Mouse (Mus musculus) retina, adult 2 months (tissue): ENCODE data around the gene Cemip.

Experiments
- DNase-seq: peaks from one replicate; pipeline ENCODE4 v3.0.0-alpha.2; 2012; ENCODE audit warnings: low read depth, low spot score

Cemip gene

GRCm38 (mm10) chr7:84096501-84096900 lies 10.2 kb upstream of the Cemip start:
- no peak for DNase-seq

DNA sequence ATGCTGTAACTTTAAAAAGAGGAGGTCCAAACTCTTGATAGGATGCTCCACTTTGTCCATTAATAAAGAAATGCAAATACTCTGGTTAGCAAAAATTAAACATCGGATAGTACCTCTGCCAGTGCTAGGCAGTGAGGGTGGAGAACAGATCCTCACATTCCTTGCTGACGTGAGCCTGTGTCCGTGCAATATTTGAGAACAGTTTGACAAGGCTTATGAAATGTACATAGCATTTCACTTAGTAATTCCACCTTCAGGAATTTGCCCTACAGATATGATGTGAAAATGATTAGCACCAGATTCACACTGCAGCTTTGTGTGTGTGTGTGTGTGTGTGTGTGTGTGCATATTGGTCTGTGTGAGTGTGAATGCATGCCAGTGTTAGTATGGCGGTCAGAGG lies 4.5 kb upstream of the Cemip start:
- no peak for DNase-seq

- no peak for DNase-seq
These were observed 3.5 kb upstream of the Cemip start for GRCm38 (mm10) chr7:84089777-84090176.

- DNase-seq = no peak
These were observed 2.7 kb upstream of the Cemip start for GRCm38 (mm10) chr7:84088971-84089370.

DNA sequence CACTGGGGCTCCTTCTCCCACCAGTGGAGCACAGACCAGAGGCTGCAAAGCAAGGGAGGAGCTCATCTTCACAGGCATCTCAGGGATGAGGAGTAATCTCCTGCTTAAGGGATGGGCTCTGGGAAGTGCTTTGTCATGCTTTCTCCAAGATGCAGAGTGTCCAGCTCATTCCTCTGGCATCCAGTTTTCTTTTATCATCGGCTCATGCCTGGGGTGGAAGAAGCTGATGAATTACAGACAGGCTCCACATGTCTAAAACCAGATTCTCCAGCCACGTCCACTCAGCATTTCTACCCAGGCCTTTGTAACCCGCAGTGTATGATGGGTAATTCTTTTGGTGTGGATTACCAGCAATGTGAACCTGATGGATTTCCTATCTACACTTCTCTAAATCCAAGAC lies 1.9 kb upstream of the Cemip start:
- no peak for DNase-seq

GRCm38 (mm10) chr7:84085049-84085945 lies 1.0 kb downstream of the Cemip start:
- no peak for DNase-seq

DNA sequence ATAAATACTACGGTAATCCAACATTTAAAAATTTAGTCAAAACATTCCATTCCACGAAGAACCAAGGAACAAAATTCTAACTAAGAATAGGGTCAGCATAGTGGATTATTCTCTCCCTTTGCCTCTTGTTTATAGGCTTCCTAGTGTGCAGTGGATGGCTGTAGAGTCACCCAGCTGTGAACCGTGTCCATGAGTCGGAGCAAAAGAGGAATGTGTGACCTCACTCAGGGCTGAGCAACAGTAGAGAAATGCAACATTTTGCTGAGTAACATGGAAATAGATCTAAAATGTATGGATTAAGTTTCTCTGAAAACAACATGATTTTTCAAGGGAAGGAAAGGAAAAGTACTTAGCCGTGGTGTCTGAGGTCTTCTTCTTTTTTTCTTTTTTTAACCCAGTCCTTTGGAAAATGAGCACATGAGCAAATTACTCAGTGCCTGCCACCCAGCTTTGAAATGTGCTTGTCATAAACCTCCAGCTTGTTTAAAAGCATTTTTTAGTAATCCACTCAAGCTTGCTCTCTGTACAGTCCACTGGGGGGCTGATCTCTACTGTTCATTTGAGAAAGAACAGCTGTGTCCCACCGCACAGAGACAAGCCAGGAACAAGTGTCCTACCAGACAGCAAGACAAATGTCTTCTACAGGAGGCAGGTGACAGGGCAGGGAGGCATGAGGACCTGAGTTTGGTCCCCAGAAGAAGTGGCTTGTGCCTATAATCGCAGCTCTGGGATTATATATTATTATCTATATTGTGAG lies 8.9 kb downstream of the Cemip start:
- no peak for DNase-seq

GRCm38 (mm10) chr7:84074266-84074665 lies 12.0 kb downstream of the Cemip start:
- no peak for DNase-seq

- no peak for DNase-seq
These were observed 12.4 kb downstream of the Cemip start for GRCm38 (mm10) chr7:84073856-84074255.

GRCm38 (mm10) chr7:84068931-84069330 lies 17.4 kb downstream of the Cemip start:
- DNase-seq = no peak

DNA sequence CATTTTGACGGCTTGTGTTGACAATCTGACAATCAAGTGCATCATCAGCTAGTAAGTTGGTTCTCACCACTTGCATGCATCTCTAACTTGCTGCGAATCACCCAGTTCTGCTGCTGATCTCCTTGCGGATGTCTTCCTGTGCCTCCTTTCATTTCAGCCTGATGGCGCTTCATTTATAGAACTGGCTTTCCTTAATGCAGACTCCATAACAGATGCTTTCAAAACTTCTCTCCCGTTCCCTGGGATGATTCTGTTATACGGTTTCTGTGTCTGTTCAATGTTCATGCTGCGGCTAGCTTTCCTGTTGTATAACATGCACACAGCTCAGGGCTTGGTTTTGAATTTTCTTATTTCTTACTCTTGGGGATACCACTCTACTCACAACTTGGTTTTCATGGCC lies 26.5 kb downstream of the Cemip start:
- DNase-seq = no peak

DNA sequence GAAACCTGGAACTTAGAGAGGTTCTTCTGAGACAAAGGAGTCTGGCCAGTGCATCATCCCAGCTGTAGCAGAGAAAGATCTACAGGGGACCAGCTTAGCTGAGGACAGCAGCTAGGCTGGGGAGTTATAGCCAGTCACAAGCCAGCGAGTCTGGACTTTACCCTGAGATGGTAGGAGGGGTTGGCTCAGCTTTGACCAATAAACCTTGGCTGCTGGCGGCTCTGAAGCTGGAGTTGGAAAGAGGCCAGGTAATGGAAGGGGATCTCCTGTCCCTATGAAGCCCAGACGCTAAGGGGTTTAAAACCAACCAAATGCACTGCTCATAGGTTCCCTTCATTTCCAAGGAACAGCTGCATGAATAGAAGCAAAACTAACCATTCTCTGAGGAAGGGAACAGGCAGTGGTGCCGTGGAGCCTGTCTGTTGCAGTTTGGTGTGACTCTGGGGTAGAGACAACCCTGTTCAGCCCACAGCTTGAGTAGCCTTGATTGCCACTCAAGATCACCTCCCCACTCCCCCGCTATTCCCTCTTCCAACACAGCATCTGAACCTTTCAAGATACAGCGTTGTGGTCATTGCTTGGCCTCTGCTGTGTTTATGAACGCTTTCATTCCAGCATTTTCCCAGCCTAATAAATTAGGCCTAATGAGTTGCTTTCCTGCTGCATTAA lies 30.2 kb downstream of the Cemip start:
- no peak for DNase-seq

DNA sequence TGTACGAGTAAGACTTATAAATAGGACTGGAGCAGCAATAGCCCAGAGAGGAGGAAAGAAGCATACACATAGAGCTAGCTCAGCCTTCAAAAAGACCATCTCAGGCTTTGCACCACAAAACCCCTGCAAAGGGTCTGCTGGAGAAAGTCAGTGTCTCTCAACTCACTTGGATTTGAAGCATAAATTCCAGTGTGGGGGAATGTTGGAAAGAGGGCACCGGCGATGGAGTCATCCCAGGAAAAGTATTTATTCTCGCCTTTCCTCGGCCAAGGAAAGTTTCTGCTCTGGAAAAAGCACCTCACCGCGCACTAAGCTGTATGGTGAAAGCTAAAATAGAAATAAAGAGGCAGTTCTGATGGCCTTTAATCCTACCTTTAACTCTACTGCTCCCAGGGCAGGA lies 32.4 kb downstream of the Cemip start:
- no peak for DNase-seq

GRCm38 (mm10) chr7:84051423-84051822 lies 34.9 kb downstream of the Cemip start:
- no peak for DNase-seq

- DNase-seq = no peak
These were observed 40.8 kb downstream of the Cemip start for GRCm38 (mm10) chr7:84045546-84045945.

GRCm38 (mm10) chr7:84044581-84045290 lies 41.6 kb downstream of the Cemip start:
- DNase-seq = no peak

- no peak for DNase-seq
These were observed 43.6 kb downstream of the Cemip start for GRCm38 (mm10) chr7:84042726-84043125.

- DNase-seq = no peak
These were observed 46.3 kb downstream of the Cemip start for GRCm38 (mm10) chr7:84039856-84040522.

- DNase-seq = no peak
These were observed 47.7 kb downstream of the Cemip start for GRCm38 (mm10) chr7:84038642-84039041.

DNA sequence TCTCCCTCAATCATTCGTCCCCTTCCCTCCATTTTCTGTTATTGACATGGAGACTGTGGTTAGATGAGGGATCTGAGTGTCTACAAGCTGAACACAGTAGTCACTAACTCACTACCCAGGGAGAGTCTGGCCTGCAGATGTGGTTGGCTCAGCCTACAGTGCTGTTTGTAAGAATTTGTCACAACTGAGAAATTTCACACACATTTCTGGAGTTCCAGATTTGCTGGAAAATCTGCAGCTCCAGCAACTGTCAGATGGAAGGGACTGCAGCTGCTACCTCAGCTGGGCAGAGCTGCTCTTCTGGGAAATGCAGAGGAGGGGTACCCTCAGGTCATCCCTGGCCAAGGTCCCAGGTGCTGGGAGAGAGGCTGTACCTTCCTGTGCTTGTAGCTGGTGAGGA lies 53.5 kb downstream of the Cemip start:
- no peak for DNase-seq

DNA sequence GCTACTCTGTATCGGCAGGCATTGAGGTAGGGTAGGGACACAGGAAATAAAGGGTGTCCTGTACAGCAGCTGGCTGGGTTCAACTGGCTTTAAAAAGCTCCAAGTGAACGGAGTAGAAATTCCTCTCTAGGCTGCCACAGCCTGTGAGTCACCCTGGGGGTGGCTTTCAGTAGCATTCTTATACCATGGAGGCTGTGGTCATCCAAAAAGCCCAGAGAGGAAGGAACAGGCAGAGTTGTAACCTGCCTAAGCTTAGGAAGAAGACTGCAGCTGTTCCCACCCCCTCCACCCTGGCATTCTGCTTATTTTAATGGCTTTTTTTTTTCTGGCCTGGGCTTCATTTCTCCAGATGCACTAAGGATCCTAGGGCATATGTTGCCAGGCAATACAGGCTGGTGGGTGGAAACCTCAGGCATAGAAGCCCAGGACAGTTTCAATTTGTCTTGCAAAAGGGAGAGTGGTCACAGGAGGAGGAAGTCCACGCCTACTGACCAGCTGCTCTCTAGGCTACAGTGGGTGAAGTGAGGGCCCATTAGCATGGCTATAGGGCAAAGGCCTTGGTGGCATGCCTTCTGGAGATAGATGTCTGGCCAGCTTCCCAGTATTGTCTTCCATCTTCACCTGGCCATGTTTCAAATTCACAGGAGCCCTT lies 57.1 kb downstream of the Cemip start:
- DNase-seq = no peak
